ENCODE assay signal across 10 mouse cellular contexts in genomic region chr5:137295296-137295695, GRCm38 (mm10). TPM values are rescaled to one million over a fixed set of nuclear protein-coding genes. Genes with fewer than 3 reads are reported as not detected.
DNase-seq lines count a peak whose midpoint lies in the region; ATAC-seq lines count a peak whose summit lies in the region.
"Had no signal": no experiment of that assay in that cellular context is flagged by ENCODE, and none has a peak within 500 bp of the region (broad histone marks: within the 10 kb centered on the region; RNA-seq: fewer than 3 reads in every experiment).

No protein-coding gene starts in this region.

- H3K27ac ChIP-seq in kidney, embryonic 14.5 days (ENCODE audit: low read depth, low read length): peak overlapping the region; percentile 96; the same call in 1 of the 2 replicates
- peak overlapping the region; percentile 89 for H3K27ac ChIP-seq in embryonic facial prominence, embryonic 12.5 days
- H3K27ac ChIP-seq in intestine, embryonic 15.5 days: peak overlapping the region; percentile 97; the same call in 1 of the 2 replicates
- H3K27ac ChIP-seq in neural tube, embryonic 12.5 days: 0 out of 2 replicates have a peak overlapping the region, but pooled peaks have one; percentile 82

- H3K9ac ChIP-seq in kidney, embryonic 14.5 days (ENCODE audit: low read depth, low read length): peak overlapping the region; percentile 69; the same call in 1 of the 2 replicates
- H3K9ac ChIP-seq in embryonic facial prominence, embryonic 12.5 days: peak overlapping the region; percentile 78
- H3K9ac ChIP-seq in intestine, embryonic 15.5 days: peak overlapping the region; percentile 79
- peak overlapping the region; percentile 79 for H3K9ac ChIP-seq in neural tube, embryonic 12.5 days

- H3K4me2 ChIP-seq in kidney, embryonic 14.5 days (replicated peaks; ENCODE audit: low read depth, low read length): peak overlapping the region; percentile 99
- H3K4me2 ChIP-seq in embryonic facial prominence, embryonic 12.5 days (replicated peaks): peak overlapping the region; percentile 99
- peak overlapping the region; percentile 97 for H3K4me2 ChIP-seq in intestine, embryonic 15.5 days (replicated peaks)
- H3K4me2 ChIP-seq in neural tube, embryonic 12.5 days (replicated peaks): peak overlapping the region; percentile 96

- H3K4me1 ChIP-seq in kidney, embryonic 14.5 days (ENCODE audit: control insufficient read depth, insufficient read depth, low read length): peaks cover 9% of the 10 kb centered on the region; the same call in 1 of the 2 replicates
- H3K4me1 ChIP-seq in embryonic facial prominence, embryonic 12.5 days: peaks cover 18% of the 10 kb centered on the region
- H3K4me1 ChIP-seq in intestine, embryonic 15.5 days (replicated peaks): peaks cover 13% of the 10 kb centered on the region
- H3K4me1 ChIP-seq in neural tube, embryonic 12.5 days: peaks cover 25% of the 10 kb centered on the region

- DNase-seq in kidney, postnatal 10 days: no peak
- no peak for DNase-seq in urinary bladder, postnatal 36 days (ENCODE audit: low spot score in 2 of 2)
- no peak for DNase-seq in thymus, postnatal 4 days
- no peak for DNase-seq in layer of hippocampus, postnatal 14 days (ENCODE audit: low spot score in 2 of 2)
- DNase-seq: spleen, adult 18-20 months had no signal

- peaks cover 16% of the 10 kb centered on the region for H3K27me3 ChIP-seq in kidney, embryonic 14.5 days (ENCODE audit: control insufficient read depth, insufficient read depth, low read length)
- H3K27me3 ChIP-seq in embryonic facial prominence, embryonic 12.5 days: peaks cover 25% of the 10 kb centered on the region
- peaks cover 3% of the 10 kb centered on the region; the same call in 1 of the 2 replicates for H3K27me3 ChIP-seq in intestine, embryonic 15.5 days (replicated peaks)
- H3K27me3 ChIP-seq in neural tube, embryonic 12.5 days (replicated peaks): peaks cover 18% of the 10 kb centered on the region
- H3K27me3 ChIP-seq: Patski had no signal

- WGBS in kidney, embryonic 14.5 days: 80% methylated on average over 9 of the region's 9 CpGs
- 82% methylated on average over 9 of the region's 9 CpGs for WGBS in embryonic facial prominence, embryonic 12.5 days
- WGBS in intestine, embryonic 15.5 days: 77% methylated on average over 9 of the region's 9 CpGs
- WGBS in neural tube, embryonic 12.5 days: 80% methylated on average over 9 of the region's 9 CpGs

- H3K9me3 ChIP-seq in kidney, embryonic 14.5 days (ENCODE audit: control insufficient read depth, low read length): no peaks in the 10 kb centered on the region
- H3K9me3 ChIP-seq in embryonic facial prominence, embryonic 12.5 days: no peaks in the 10 kb centered on the region
- no peaks in the 10 kb centered on the region for H3K9me3 ChIP-seq in intestine, embryonic 15.5 days
- H3K9me3 ChIP-seq in neural tube, embryonic 12.5 days: no peaks in the 10 kb centered on the region

- peaks cover 55% of the 10 kb centered on the region for H3K36me3 ChIP-seq in kidney, embryonic 14.5 days (ENCODE audit: control insufficient read depth, insufficient read depth, low read length)
- H3K36me3 ChIP-seq in embryonic facial prominence, embryonic 12.5 days: peaks cover 53% of the 10 kb centered on the region
- H3K36me3 ChIP-seq in intestine, embryonic 15.5 days: peaks cover 44% of the 10 kb centered on the region
- H3K36me3 ChIP-seq in neural tube, embryonic 12.5 days: peaks cover 55% of the 10 kb centered on the region

- ATAC-seq in kidney, embryonic 14.5 days (ENCODE audit: low FRiP score, low TSS enrichment): no peak
- ATAC-seq in embryonic facial prominence, embryonic 12.5 days (ENCODE audit: insufficient number of reproducible peaks, insufficient read depth, low FRiP score, low TSS enrichment): no peak
- ATAC-seq in intestine, embryonic 15.5 days: no peak
- no peak for ATAC-seq in neural tube, embryonic 12.5 days (ENCODE audit: low FRiP score, low read depth)

- H3K4me3 ChIP-seq in kidney, embryonic 14.5 days (ENCODE audit: low read length): peak overlapping the region; percentile 62
- peak overlapping the region; percentile 44 for H3K4me3 ChIP-seq in embryonic facial prominence, embryonic 12.5 days
- peak overlapping the region; percentile 54 for H3K4me3 ChIP-seq in intestine, embryonic 15.5 days (replicated peaks)
- H3K4me3 ChIP-seq in neural tube, embryonic 12.5 days: 0 out of 2 replicates have a peak overlapping the region, but pooled peaks have one; percentile 51

RNA-seq across cellular contexts. Expression of gene Ufsp1, which starts 0.9 kb away (rescaled TPM):
- polyA plus RNA-seq in kidney, embryonic 14.5 days (2014; fragmentation: Nextera tagmentation; extraction: Ambion mirVana): 6.2 and 6.4 TPM in 2 replicates
- 6.7 and 8.2 TPM in 2 replicates for polyA plus RNA-seq in embryonic facial prominence, embryonic 12.5 days (2016; fragmentation: Nextera tagmentation; extraction: Ambion mirVana)
- polyA plus RNA-seq in intestine, embryonic 15.5 days (2015; fragmentation: Nextera tagmentation; extraction: Ambion mirVana): 7.8 and 8.5 TPM in 2 replicates
- polyA plus RNA-seq in neural tube, embryonic 12.5 days (2016; fragmentation: Nextera tagmentation; extraction: Ambion mirVana): 11.4 and 11.6 TPM in 2 replicates
- 10 to 100 TPM; 18.0 to 19.9 TPM for total RNA-seq in layer of hippocampus, postnatal 14 days (2021)

RNA-seq across cellular contexts. Expression of gene Ache, which starts 8.0 kb away (rescaled TPM):
- 0.57 and 0.58 TPM in 2 replicates for polyA plus RNA-seq in kidney, embryonic 14.5 days (2014; fragmentation: Nextera tagmentation; extraction: Ambion mirVana)
- polyA plus RNA-seq in embryonic facial prominence, embryonic 12.5 days (2016; fragmentation: Nextera tagmentation; extraction: Ambion mirVana): 7.1 and 8.2 TPM in 2 replicates
- polyA plus RNA-seq in intestine, embryonic 15.5 days (2015; fragmentation: Nextera tagmentation; extraction: Ambion mirVana): 9.5 and 9.7 TPM in 2 replicates
- polyA plus RNA-seq in neural tube, embryonic 12.5 days (2016; fragmentation: Nextera tagmentation; extraction: Ambion mirVana): 20.6 and 23.5 TPM in 2 replicates
- total RNA-seq in layer of hippocampus, postnatal 14 days (2021): 100 to 1,000 TPM in 1 of 2 experiments, 10 to 100 TPM in 1; 85.6 to 100 TPM

RNA-seq across cellular contexts. Expression of gene Srrt, which starts 12.2 kb away (rescaled TPM):
- 104 and 141 TPM in 2 replicates for polyA plus RNA-seq in kidney, embryonic 14.5 days (2014; fragmentation: Nextera tagmentation; extraction: Ambion mirVana)
- 171 and 177 TPM in 2 replicates for polyA plus RNA-seq in embryonic facial prominence, embryonic 12.5 days (2016; fragmentation: Nextera tagmentation; extraction: Ambion mirVana)
- polyA plus RNA-seq in intestine, embryonic 15.5 days (2015; fragmentation: Nextera tagmentation; extraction: Ambion mirVana): 117 and 120 TPM in 2 replicates
- 155 and 167 TPM in 2 replicates for polyA plus RNA-seq in neural tube, embryonic 12.5 days (2016; fragmentation: Nextera tagmentation; extraction: Ambion mirVana)
- 100 to 1,000 TPM; 189 to 217 TPM for total RNA-seq in layer of hippocampus, postnatal 14 days (2021)

RNA-seq across cellular contexts. Expression of gene Trip6, which starts 18.9 kb away (rescaled TPM):
- polyA plus RNA-seq in kidney, embryonic 14.5 days (2014; fragmentation: Nextera tagmentation; extraction: Ambion mirVana): 52.7 and 62.5 TPM in 2 replicates
- polyA plus RNA-seq in embryonic facial prominence, embryonic 12.5 days (2016; fragmentation: Nextera tagmentation; extraction: Ambion mirVana): 87.1 and 93.4 TPM in 2 replicates
- polyA plus RNA-seq in intestine, embryonic 15.5 days (2015; fragmentation: Nextera tagmentation; extraction: Ambion mirVana): 63.9 and 64.8 TPM in 2 replicates
- polyA plus RNA-seq in neural tube, embryonic 12.5 days (2016; fragmentation: Nextera tagmentation; extraction: Ambion mirVana): 31.7 and 36.2 TPM in 2 replicates
- total RNA-seq in layer of hippocampus, postnatal 14 days (2021): 1 to 10 TPM; 4.6 to 6.0 TPM

RNA-seq across cellular contexts. Expression of gene Slc12a9, which starts 38.1 kb away (rescaled TPM):
- polyA plus RNA-seq in kidney, embryonic 14.5 days (2014; fragmentation: Nextera tagmentation; extraction: Ambion mirVana): 5.7 and 8.5 TPM in 2 replicates
- polyA plus RNA-seq in embryonic facial prominence, embryonic 12.5 days (2016; fragmentation: Nextera tagmentation; extraction: Ambion mirVana): 16.0 and 18.8 TPM in 2 replicates
- 14.3 and 15.9 TPM in 2 replicates for polyA plus RNA-seq in intestine, embryonic 15.5 days (2015; fragmentation: Nextera tagmentation; extraction: Ambion mirVana)
- polyA plus RNA-seq in neural tube, embryonic 12.5 days (2016; fragmentation: Nextera tagmentation; extraction: Ambion mirVana): 24.4 and 25.1 TPM in 2 replicates
- 10 to 100 TPM; 29.7 to 35.5 TPM for total RNA-seq in layer of hippocampus, postnatal 14 days (2021)
